Mouse (Mus musculus) heart, embryonic 12.5 days (tissue): ENCODE measurements around the gene Prr13. TPM values are rescaled to one million over a fixed set of nuclear protein-coding genes. Genes with fewer than 3 reads are reported as not detected.

ENCODE experiments used
- ATAC-seq: fragments of 200-750 bp; cut with Nextera tagmentation; 2 replicates; pipeline ENCODE4 v1.8.0; 2017; ENCODE audit warnings: moderate TSS enrichment, moderate library complexity; ENCODE audit not compliant: insufficient number of reproducible peaks, low FRiP score
- H3K27ac ChIP-seq: fragments of 300-500 bp; sonication (generic); 2 replicates; pipeline ENCODE4 v1.5.1; 2016; ENCODE audit warnings: mild to moderate bottlenecking, moderate library complexity; ENCODE audit not compliant: poor library complexity, severe bottlenecking
- H3K27me3 ChIP-seq: fragments of 300-500 bp; sonication (generic); replicated peaks from 2 replicates; pipeline ENCODE4 v1.6.1; 2016; ENCODE audit warnings: mild to moderate bottlenecking, moderate library complexity
- H3K36me3 ChIP-seq: fragments of 300-500 bp; sonication (generic); 2 replicates; pipeline ENCODE4 v1.6.1; 2016; ENCODE audit warnings: mild to moderate bottlenecking, moderate library complexity
- H3K4me1 ChIP-seq: fragments of 300-500 bp; sonication (generic); replicated peaks from 2 replicates; pipeline ENCODE4 v1.6.1; 2016; ENCODE audit warnings: mild to moderate bottlenecking
- H3K4me2 ChIP-seq: fragments of 300-500 bp; sonication (generic); 2 replicates; pipeline ENCODE4 v1.6.1; 2016; ENCODE audit warnings: mild to moderate bottlenecking, moderate library complexity
- H3K4me3 ChIP-seq: fragments of 300-500 bp; sonication (generic); 2 replicates; pipeline ENCODE4 v1.5.1; 2016; ENCODE audit warnings: mild to moderate bottlenecking
- H3K9ac ChIP-seq: fragments of 300-500 bp; sonication (generic); 2 replicates; pipeline ENCODE4 v1.6.1; 2016; ENCODE audit warnings: mild to moderate bottlenecking, moderate library complexity
- H3K9me3 ChIP-seq: fragments of 300-500 bp; sonication (generic); replicated peaks from 2 replicates; pipeline ENCODE4 v1.6.1; 2016; ENCODE audit warnings: mild to moderate bottlenecking, moderate library complexity
- WGBS: fragments of 180-500 bp; shearing (Covaris S2); methylation state at CpG from one replicate; pipeline ENCODE4 v1.1.7; 2016; 5-methylcytosine and 5-hydroxymethylcytosine counted together
- polyA plus RNA-seq: library from polyadenylated mRNA; unstranded; fragments of >200 nt; fragmentation: Nextera tagmentation; extraction: Ambion mirVana; gene quantifications from 2 replicates; pipeline ENCODE4 v1.2.1, GENCODE M21; 2016

Gene Prr13
- polyA plus RNA-seq, 1 experiment from 2014 or later, result 116 TPM

- peaks cover 6% of the 10 kb centered on the region; the same call in 1 of the 2 replicates for H3K4me1 ChIP-seq
- no peak overlapping the region for H3K27ac ChIP-seq
- no peak overlapping the region for H3K4me3 ChIP-seq
- H3K36me3 ChIP-seq, result peaks cover 55% of the 10 kb centered on the region
- no peak for ATAC-seq
- H3K9ac ChIP-seq, result no peak overlapping the region
- no peaks in the 10 kb centered on the region for H3K27me3 ChIP-seq
- H3K4me2 ChIP-seq, result no peak overlapping the region
- WGBS, result 89% methylated on average over 2 of the region's 2 CpGs
- no peaks in the 10 kb centered on the region for H3K9me3 ChIP-seq
These were observed 15.7 kb downstream of the Prr13 start for GRCm38 (mm10) chr15:102474520-102474919.

GRCm38 (mm10) chr15:102483136-102483535 is 24.3 kb downstream of the Prr13 start:
- Histone ChIP-seq H3K4me3 (no peak overlapping the region), H3K9ac (no peak overlapping the region), H3K27ac (peak overlapping the region; percentile 51), H3K4me2 (peak overlapping the region; percentile 40), H3K27me3 (no peaks in the 10 kb centered on the region), H3K36me3 (peaks cover 76% of the 10 kb centered on the region), H3K9me3 (no peaks in the 10 kb centered on the region), H3K4me1 (peaks cover 15% of the 10 kb centered on the region)
- 43% methylated on average over 3 of the region's 3 CpGs for WGBS
- ATAC-seq, result peak; percentile 48; the same call in 1 of the 2 replicates

- 86% methylated on average over 12 of the region's 12 CpGs for WGBS
- no peak overlapping the region for H3K4me2 ChIP-seq
These were observed 27.0 kb downstream of the Prr13 start for GRCm38 (mm10) chr15:102485853-102486252.

DNA sequence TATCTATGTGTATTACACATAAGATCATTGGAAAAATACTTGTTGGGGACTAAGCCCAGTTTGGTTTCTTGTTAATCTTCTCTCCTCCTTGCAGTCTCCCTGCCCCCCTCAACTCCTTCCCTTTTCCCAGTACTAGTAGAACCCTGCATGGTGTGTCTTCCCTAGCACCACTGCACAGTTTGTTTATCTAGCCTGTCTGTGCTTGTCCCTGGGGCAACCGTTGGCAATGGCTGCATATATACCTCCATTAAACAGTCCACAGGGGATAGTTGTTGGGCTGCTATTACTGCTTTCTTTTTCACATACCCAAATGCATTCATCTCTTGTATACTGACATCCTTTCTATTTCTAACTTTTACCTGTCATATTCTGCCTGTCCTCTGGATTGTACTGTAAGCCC is 28.8 kb downstream of the Prr13 start:
- Histone ChIP-seq H3K36me3 (peaks cover 70% of the 10 kb centered on the region), H3K9ac (no peak overlapping the region), H3K27me3 (no peaks in the 10 kb centered on the region), H3K4me1 (peaks cover 15% of the 10 kb centered on the region), H3K4me3 (no peak overlapping the region), H3K4me2 (no peak overlapping the region), H3K27ac (no peak overlapping the region), H3K9me3 (no peaks in the 10 kb centered on the region)
- ATAC-seq, result no peak
- WGBS, result 75% methylated on average over 1 of the region's 1 CpGs

More at GRCm38 (mm10) chr15:102485853-102486252, 27.0 kb downstream of the Prr13 start:
- Histone ChIP-seq H3K9me3 (no peaks in the 10 kb centered on the region), H3K4me3 (no peak overlapping the region), H3K4me1 (peaks cover 15% of the 10 kb centered on the region), H3K9ac (no peak overlapping the region), H3K36me3 (peaks cover 74% of the 10 kb centered on the region), H3K27ac (no peak overlapping the region), H3K27me3 (no peaks in the 10 kb centered on the region)
- ATAC-seq, result no peak

GRCm38 (mm10) chr15:102498322-102498721 is 39.5 kb downstream of the Prr13 start:
- no peaks in the 10 kb centered on the region for H3K9me3 ChIP-seq
- H3K4me3 ChIP-seq, result no peak overlapping the region
- 89% methylated on average over 3 of the region's 3 CpGs for WGBS
- H3K27me3 ChIP-seq, result no peaks in the 10 kb centered on the region
- no peaks in the 10 kb centered on the region for H3K4me1 ChIP-seq
- ATAC-seq, result no peak
- H3K4me2 ChIP-seq, result no peak overlapping the region
- no peak overlapping the region for H3K27ac ChIP-seq
- no peak overlapping the region for H3K9ac ChIP-seq
- peaks cover 83% of the 10 kb centered on the region for H3K36me3 ChIP-seq

DNA sequence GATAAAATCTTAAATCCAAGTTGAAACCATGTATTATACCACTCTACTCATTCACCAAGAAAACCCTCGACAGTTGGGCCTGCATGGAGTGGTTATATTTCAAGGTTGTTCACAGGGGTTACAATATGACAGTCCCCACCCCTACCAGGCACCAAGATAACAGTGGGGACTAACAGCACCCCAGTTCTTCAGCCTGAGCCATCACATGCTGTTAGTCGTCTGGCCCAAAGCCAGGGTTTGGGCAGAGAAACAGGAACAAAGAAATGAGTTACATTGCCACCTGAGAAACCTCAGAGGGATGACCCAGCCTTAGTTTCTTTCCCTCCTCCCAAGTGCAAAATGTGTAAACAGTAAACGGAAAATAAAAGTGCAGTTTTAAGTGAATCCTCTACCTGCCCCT is 40.5 kb downstream of the Prr13 start:
- no peaks in the 10 kb centered on the region for H3K9me3 ChIP-seq
- no peak overlapping the region for H3K9ac ChIP-seq
- no peak overlapping the region for H3K4me3 ChIP-seq
- H3K27me3 ChIP-seq, result no peaks in the 10 kb centered on the region
- peaks cover 85% of the 10 kb centered on the region for H3K36me3 ChIP-seq
- no peak for ATAC-seq
- no peak overlapping the region for H3K4me2 ChIP-seq
- no peak overlapping the region for H3K27ac ChIP-seq
- 73% methylated on average over 3 of the region's 3 CpGs for WGBS
- H3K4me1 ChIP-seq, result no peaks in the 10 kb centered on the region

DNA sequence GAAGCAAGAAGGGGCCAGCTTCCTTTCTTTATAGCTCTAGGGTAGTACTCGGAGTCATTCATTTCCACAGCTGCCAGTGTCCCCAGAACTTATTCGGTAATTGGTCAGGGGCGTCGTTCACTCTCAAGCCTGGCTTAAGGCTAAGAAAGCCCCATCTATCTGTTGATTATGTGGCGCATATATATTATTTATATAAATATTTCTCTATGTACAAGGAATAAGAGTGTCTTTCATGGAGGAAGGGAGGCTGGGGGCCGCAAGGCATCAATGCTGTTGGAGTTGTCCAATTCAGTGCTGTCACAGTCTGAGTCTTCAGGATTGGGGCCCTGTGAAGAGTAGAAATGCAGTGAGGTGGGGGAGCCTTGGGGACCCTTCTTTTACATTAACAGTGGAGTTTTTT is 41.0 kb downstream of the Prr13 start:
- WGBS, result 91% methylated on average over 6 of the region's 6 CpGs

DNA sequence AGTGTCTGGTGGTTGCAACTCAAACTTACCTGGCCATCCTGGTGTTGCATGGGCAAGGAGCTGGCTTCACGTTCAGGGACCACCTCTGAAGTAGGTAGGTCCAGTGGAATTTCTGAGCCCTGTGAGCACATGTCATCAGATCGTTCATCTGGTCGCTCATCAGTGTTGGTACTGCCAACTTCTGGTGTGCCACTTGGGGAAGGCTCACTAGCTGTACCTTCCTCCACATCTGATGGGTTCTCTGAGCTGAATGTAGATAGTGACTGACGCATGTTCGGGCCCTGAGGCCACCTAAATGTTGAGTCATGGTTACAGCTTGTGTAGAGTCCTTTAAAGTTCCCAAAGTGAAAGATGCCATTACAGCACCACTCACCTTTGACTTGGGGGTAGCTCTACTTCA is 41.7 kb downstream of the Prr13 start:
- Histone ChIP-seq H3K4me2 (no peak overlapping the region), H3K9ac (no peak overlapping the region), H3K4me3 (no peak overlapping the region), H3K36me3 (peaks cover 86% of the 10 kb centered on the region), H3K27ac (no peak overlapping the region), H3K4me1 (peaks cover 6% of the 10 kb centered on the region), H3K9me3 (no peaks in the 10 kb centered on the region), H3K27me3 (no peaks in the 10 kb centered on the region)
- no peak for ATAC-seq
- WGBS, result 86% methylated on average over 5 of the region's 5 CpGs

More for the DNA sequence above, 41.0 kb downstream of the Prr13 start:
- Histone ChIP-seq H3K9ac (no peak overlapping the region), H3K4me3 (no peak overlapping the region), H3K4me2 (no peak overlapping the region), H3K36me3 (peaks cover 84% of the 10 kb centered on the region), H3K9me3 (no peaks in the 10 kb centered on the region), H3K27me3 (no peaks in the 10 kb centered on the region), H3K4me1 (no peaks in the 10 kb centered on the region), H3K27ac (no peak overlapping the region)
- ATAC-seq, result no peak

DNA sequence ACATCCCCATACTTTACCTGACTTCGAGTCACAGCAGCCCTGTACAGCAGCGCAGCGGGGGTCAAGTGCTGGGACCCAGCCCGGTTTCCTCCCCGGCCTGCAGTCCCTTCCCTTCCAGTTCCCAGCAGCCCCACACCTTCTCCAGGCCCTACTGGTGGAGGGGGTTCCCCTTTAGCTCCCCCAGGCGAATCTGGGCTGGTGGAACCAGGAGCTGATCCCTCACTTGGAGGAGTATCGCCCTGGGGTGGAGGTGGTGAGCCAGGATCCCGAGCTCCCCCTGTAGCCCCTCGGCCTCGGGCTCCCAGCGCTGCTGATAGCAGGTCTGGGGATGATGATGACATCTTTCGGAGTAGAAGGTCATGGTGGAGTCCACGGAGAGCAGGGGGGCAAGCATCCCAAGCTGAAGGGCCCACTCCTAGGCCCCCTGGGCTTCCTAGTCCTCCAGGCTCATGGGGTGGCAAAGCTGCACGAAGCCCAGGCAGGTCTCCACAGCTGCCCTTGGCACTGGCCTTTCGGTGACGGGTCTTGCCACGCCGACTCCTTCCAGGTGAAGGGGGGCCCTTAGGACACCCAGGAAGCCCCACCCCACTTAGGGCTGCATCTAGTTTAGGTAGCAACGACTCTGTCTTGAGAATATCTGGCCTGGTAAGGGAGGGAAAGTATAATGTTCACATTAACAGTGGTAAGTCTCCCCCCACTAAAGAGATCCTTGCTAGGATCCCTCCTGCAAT is 42.4 kb downstream of the Prr13 start:
- no peak overlapping the region for H3K4me3 ChIP-seq
- no peaks in the 10 kb centered on the region for H3K27me3 ChIP-seq
- no peak overlapping the region for H3K4me2 ChIP-seq
- no peaks in the 10 kb centered on the region for H3K9me3 ChIP-seq
- H3K9ac ChIP-seq, result no peak overlapping the region
- ATAC-seq, result peak; percentile 20; the same call in 1 of the 2 replicates
- WGBS, result 89% methylated on average over 19 of the region's 19 CpGs
- H3K4me1 ChIP-seq, result peaks cover 13% of the 10 kb centered on the region
- H3K27ac ChIP-seq, result no peak overlapping the region
- peaks cover 86% of the 10 kb centered on the region for H3K36me3 ChIP-seq

DNA sequence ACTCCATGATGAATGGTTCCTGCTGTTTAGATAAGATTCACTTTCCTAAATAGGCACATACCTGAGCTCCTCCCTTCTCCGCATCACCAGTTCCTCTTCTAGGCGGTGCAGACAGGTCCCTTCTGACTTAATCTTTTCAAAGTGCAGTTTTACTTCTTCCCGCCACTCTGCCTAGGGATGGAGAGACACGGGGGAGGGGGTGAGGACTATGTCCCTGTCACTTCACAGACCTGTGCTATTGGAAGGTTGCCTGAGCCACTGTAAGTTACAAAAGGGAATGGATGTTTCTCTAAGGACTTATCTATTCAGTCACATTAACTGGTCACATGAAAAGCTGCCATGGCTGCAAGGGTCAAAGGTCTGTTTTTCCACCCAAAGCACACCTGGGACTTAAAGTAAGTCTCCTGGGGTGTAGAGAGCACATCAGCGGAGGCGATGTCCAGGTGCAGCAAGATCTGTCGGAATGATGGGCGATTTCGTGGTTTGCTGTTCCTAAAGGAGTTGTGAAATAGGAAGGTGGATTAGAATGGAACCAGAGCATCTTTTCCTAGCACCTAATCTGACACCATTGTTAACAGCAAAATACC is 43.5 kb downstream of the Prr13 start:
- Histone ChIP-seq H3K4me2 (no peak overlapping the region), H3K36me3 (peaks cover 78% of the 10 kb centered on the region), H3K4me1 (peaks cover 13% of the 10 kb centered on the region), H3K27me3 (no peaks in the 10 kb centered on the region), H3K9ac (no peak overlapping the region), H3K27ac (no peak overlapping the region), H3K4me3 (no peak overlapping the region), H3K9me3 (no peaks in the 10 kb centered on the region)
- WGBS, result 75% methylated on average over 9 of the region's 9 CpGs
- ATAC-seq, result no peak

DNA sequence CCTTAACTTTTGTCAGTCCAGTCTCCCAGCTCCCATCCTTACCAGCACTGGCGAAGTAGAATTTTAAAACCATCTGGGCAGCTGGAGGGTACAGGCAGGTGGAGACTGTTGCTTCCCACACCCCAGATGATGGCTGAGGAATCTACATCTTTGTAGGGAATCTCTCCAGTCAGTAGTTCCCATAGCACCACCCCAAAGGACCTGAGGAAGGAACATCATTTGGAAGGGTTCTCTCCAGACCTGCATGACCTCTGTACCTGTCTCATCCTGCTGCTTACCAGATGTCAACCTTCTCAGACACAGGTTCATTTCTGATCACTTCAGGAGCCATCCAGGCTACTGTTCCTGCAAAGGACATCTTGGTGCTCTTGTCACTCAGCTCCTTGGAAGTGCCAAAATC is 44.6 kb downstream of the Prr13 start, which contains the start of gene Gm10337:
Gene Gm10337 (plus strand): TSS at position 276 of the 400 bp plus-strand sequence.
- no peak within 1 kb of the TSS for H3K4me3 ChIP-seq
- no peaks in the 10 kb centered on the region for H3K9me3 ChIP-seq
- H3K4me1 ChIP-seq, result peaks cover 16% of the 10 kb centered on the region
- peaks cover 74% of the 10 kb centered on the region for H3K36me3 ChIP-seq
- no peak within 1 kb of the TSS for H3K9ac ChIP-seq
- H3K27me3 ChIP-seq, result no peaks in the 10 kb centered on the region
- 86% methylated on average over 1 of the region's 1 CpGs for WGBS
- H3K27ac ChIP-seq, result no peak within 1 kb of the TSS
- no peak for ATAC-seq
- no peak within 1 kb of the TSS for H3K4me2 ChIP-seq
